Mouse (Mus musculus) brain, adult 2 months (tissue): Measurements from ENCODE around the gene Gm21093.
"Not testable (repeated sequence)": the region's sequence is repeated elsewhere in the genome, so short reads cannot be mapped to it uniquely, and the experiment has no call there.

ENCODE experiments used
- DNase-seq: peaks from one replicate; pipeline ENCODE4 v3.0.0; 2011; ENCODE audit warnings: low read depth, low spot score

The Gm21093 gene

GRCm38 (mm10) chr4:42034626-42035025 lies at the start of gene Gm21093:
Gene Gm21093, minus strand, starts transcription at chr4:42034726.
- DNase-seq: not testable (repeated sequence)
